Mouse (Mus musculus): ENCODE data around the gene Yaf2.

Gene Yaf2

DNA sequence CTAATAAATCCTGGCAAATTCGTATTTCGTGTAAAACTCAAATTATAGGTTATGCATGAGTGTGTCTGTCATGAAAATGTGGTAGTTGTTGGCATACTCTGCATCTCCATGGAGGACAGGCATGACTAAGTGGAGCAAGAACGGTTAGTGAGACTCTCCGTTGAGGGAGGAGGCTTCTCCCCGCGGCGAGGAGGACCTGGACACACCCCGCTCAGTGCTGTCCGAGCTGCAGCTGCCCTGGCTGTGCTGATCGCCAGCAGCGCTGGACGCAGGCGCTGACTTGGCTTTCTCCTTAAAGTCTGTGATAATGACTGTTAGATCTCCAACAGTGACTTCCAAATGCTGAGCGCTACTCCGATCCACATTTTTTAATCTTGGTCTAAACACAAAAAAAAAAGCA lies 51.5 kb downstream of the Yaf2 start:
- in situ Hi-C loops (cut with MseI, MboI): no loop called here

- in situ Hi-C loops (cut with MseI, MboI): no loop called here
These were observed 52.4 kb downstream of the Yaf2 start for GRCm38 (mm10) chr15:93284326-93284725.

- in situ Hi-C loops (cut with MseI, MboI): no loop called here
These were observed 53.4 kb downstream of the Yaf2 start for GRCm38 (mm10) chr15:93283349-93283748.

GRCm38 (mm10) chr15:93276276-93276675 lies 60.5 kb downstream of the Yaf2 start:
- in situ Hi-C loops (cut with MseI, MboI): no loop called here

DNA sequence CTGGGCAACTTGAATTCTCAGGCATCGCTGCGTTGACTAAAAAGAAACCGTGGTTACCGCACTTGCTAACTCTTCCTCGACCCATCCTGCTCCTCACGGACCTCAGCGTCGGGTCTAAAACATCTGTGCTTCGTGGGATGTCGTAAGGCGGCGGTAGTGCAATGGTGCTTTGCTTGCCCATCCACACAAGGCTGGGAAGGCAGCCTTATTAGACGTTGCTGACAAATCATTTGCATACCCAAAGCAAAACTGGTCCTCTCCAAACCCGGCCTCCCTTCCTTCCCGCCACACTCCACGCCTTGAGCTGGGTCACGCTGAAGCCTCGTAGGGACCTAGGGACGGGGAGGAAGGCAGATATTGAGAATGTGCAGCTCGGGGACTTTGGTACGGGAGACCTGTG lies 61.1 kb downstream of the Yaf2 start:
- in situ Hi-C loops (cut with MseI, MboI): no loop called here

- in situ Hi-C loops (cut with MseI, MboI): no loop called here
These were observed 61.8 kb downstream of the Yaf2 start, which contains the start of gene Gxylt1 for GRCm38 (mm10) chr15:93274679-93275583. Gene Gxylt1 (minus strand): TSS chr15:93275179.

DNA sequence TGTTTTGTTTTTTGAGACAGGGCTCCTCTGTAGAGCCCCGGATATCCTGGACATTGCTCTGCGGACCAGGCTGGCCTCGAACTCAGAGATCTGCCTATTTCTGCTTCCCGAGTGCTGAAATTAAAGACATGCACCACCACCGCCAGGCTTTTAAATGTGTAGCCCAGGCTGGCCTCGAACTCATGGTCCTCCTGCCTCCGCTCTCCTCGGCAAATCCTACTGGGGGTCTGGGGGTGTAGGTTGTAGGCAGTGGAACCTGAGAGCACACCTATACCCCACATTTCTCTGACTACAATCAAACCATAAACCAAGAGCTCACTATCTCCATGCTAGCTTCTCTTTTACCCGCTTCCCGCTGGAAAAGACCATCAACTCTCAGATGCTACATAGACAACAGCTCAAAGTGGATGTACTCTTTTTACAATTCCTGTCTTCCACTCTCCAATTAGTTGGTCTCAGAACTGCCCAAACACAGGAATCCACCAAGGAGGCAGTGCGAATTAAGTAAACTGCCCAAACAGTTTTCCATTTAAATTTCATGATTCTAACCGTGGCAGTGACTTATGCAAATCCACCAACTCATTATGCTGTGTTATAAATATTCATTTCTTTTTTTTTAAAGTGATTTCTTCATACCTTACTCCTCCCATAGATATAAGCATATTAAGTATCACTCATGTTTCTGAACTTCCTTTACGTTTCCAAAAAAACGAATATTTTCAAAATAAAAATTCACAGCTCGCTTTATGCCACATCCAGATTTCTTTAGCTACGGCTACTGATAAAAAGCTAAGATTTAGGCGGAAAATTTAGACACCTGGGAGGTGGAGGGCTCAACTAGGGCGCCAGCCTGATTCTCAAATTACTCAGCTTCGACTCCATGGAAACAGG lies 62.7 kb downstream of the Yaf2 start:
- in situ Hi-C loops (cut with MseI, MboI): no loop called here

DNA sequence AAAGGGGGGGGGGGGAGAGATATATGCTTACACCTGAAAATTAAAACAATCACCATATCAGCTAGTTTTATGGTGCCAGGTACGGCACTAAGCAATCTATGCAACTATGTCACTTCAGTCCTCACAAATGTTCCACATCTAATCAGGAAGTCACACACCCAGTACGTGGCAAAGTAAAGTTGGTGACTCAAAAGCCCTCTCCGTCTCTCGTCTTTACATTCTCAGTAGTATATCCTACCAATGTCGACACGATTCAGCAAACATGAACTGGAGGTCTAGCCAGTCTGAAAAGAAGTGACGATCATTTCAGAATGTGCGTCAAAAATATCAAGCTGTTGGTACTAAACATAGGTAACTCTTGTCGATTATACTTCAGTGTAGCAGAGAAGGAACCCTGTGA lies 63.8 kb downstream of the Yaf2 start:
- in situ Hi-C loops (cut with MseI, MboI): no loop called here

DNA sequence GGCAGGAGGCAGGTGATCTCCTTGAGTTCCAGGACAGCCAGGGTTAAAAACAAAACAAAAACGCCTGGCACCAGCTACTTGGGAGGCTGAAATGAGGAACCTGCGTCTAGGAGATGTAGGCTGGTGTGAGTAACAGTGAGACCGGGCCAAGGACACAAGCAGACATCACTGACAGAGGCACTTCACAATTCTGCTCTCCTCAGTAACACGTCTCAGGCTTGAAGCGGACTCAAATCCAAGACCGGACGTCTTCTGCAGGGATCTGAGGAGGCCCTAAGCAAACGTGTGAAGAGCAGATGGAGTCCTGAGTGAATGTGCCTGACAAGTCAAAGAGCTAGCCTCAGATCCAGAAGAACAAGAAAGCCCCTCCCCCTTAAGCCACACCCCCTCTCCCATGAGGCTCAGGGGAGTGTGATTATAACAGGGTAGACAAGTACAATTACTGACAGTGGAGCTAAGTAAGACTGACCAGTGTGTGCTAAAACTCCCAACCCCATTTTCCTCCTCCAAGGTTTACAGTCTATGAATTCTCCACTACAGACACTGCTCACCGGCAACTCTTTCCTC lies 66.4 kb downstream of the Yaf2 start:
- in situ Hi-C loops (cut with MseI, MboI): no loop called here

DNA sequence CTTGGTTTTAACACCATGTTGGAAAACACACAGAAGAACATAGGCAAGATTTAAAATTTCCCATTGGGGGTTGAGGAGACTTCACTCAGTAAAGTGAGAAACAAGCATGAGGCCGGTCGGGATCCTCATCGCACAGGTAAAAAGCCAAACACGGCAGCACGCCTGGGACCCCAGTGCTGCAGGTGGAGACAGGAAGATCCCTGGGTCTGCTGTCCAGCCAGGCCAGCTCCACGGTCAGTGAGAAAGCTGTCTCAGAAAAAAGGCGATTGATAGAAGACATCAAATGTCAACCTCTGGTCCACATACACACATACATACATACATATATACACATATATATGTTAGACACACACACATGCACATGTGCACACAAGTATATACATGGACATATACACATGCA lies 67.2 kb downstream of the Yaf2 start:
- in situ Hi-C loops (cut with MseI, MboI): no loop called here

- in situ Hi-C loops (cut with MseI, MboI): no loop called here
These were observed 68.7 kb downstream of the Yaf2 start for GRCm38 (mm10) chr15:93268001-93268400.

DNA sequence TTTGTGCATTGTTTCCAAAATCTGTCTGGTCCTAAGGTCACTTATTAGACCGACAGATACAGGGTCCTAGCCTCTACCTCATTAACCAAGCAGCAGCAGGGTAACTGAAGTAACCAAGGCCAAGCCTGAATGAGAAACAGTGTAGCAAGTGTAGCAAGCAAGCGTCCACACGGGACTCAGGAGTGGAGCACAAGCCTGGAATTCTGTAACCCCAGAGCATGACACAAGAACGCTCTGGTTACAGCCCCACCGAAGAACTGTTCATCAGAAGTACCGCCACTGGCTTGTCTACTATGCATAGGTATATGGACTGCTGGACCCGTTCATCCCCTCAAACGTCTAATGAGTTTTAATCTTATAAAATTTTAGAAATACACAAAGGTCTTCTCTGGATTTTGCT lies 69.3 kb downstream of the Yaf2 start:
- in situ Hi-C loops (cut with MseI, MboI): no loop called here

DNA sequence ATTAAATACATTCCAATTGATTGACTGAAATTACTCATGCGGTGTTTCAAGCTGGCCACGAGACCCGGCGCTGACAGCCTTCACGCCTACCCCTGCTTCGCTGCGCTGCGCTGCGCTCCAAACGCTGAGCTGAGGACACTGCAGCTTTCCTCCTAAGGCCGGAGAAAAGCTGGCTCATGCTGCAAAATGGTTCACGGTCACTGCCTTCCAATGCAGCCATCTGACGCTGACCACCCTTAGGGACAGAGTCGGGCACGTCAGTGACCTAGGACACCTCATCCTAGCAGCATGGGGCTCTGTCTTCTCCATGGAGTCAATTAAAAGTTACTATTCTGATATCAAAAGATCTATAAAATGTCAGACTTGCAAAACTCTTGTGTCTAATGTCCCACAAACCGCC lies 70.4 kb downstream of the Yaf2 start:
- in situ Hi-C loops (cut with MseI, MboI): no loop called here

DNA sequence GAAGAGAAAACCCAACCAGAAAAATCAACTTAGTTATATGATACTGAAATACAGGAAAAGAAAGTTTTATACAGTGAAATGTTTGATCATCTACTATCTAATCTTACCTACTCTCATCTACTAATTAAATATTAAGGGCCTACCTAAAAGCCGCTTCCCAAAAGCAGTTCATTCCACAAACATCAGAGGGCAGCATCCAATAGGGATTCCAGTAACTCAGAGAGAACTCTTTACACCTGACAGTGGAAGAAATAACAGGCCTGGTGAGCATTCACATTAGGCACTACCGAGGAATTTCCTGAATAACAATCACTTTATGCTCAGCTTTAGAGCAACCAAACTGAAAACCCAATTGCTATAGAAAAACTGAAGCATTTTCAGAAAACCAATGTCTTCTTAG lies 71.0 kb downstream of the Yaf2 start:
- in situ Hi-C loops (cut with MseI, MboI): no loop called here

DNA sequence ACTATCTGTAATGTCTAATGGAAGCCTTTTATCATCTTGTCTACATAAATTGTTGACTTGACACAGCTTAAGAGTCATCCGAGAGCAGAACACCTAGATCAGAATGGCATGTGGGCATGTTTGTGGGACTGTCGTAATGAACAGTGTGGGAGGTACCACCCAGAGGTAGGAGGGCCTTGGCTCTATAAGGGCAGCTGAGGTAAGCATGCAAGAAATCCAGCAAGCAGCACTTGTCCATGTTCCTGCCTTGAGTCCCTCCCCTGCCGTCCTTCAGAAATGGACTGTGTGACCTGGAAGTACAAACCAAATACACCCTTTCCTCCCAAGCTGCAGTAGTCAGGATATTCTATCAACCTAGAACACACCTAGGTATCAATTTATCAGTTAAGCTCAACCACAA lies 71.5 kb downstream of the Yaf2 start:
- in situ Hi-C loops (cut with MseI, MboI): no loop called here

GRCm38 (mm10) chr15:93264221-93264620 lies 72.5 kb downstream of the Yaf2 start:
- in situ Hi-C loops (cut with MseI, MboI): no loop called here

DNA sequence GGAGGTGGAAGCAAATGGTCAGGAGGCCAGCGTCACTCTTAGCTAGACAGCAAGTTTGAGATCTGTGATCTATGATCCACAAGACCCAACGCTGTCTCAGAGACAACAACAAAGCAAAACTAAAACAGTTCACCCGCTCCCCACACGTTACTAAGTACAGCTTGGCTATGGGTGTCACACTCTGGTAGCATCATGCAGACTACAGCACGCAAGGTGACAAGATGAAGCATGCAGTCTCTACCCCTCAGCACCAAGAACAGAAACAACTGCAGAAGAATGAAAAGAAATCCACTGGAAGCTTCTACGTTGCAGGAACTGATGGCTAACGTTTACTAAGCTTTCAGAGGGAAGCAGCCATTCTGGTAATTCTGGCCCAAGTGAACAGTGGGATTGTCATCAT lies 73.2 kb downstream of the Yaf2 start:
- in situ Hi-C loops (cut with MseI, MboI): no loop called here

DNA sequence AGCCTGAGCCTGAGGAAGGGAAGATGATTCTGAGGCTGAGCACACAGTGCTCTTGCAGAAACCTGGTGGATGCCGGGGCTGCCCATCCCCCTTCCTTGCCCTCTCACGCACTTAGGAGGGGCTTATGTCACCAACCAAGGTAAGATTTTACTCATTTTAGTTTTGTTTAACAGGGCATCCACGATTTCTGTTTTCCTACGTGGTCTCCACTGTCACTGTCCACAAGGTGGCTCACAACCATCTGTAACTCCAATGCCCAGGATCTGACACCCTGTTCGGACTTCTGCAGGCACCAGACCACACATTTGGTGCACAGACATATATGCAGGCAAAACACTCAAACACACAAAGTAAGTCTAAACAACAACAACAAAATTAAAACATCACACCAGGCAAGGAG lies 73.9 kb downstream of the Yaf2 start:
- in situ Hi-C loops (cut with MseI, MboI): no loop called here

DNA sequence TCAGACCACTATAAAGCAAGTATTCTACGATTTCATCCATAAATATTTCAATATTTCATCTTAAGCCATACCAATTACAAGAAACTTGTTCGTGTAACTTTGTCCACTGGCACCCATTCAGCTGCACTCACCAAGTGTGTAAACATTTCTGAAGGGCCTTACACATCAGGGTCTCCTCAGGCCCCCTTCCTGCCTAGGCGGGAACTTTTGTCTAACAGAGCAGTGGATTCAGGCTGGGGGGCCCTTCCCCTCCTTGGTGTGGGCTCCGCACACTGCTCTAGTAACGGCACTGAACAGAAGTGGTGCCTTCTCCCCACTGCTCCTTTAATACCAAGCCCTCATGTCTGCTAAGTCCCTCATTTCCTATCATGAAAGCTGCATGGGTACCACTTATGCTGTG lies 74.5 kb downstream of the Yaf2 start:
- in situ Hi-C loops (cut with MseI, MboI): no loop called here

DNA sequence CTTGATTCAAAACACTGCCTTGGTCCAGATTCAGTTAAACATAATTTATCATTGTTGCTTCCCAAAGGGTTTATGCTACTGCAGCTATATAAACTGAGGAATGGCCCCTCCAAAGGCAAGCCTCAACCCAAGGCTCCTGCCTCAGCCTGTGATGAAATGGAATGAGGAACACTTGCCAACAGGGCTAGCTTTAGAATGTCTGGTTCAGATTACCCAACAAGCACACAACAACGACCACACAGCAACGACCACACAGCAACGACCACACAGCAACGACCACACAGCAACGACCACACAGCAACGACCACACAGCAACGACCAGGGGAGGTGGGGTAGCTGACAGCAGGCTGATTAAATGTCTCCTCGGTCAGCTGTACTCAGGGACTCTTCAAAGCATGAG lies 76.8 kb downstream of the Yaf2 start:
- in situ Hi-C loops (cut with MseI, MboI): no loop called here

- in situ Hi-C loops (cut with MseI, MboI): no loop called here
These were observed 81.4 kb downstream of the Yaf2 start for GRCm38 (mm10) chr15:93255295-93255694.

- in situ Hi-C loops (cut with MseI, MboI): no loop called here
These were observed 83.6 kb downstream of the Yaf2 start for GRCm38 (mm10) chr15:93253172-93253571.

Data from mouse trophoblast stem cell (cell line).